Mouse (Mus musculus): ENCODE measurements around the gene Il22. TPM values are rescaled to one million over a fixed set of nuclear protein-coding genes. Genes with fewer than 3 reads are reported as not detected.
"Not testable (repeated sequence)": the region's sequence is repeated elsewhere in the genome, so short reads cannot be mapped to it uniquely, and the experiment has no call there.

Gene Il22
- total and polyA plus RNA-seq, 3 experiments, result not detected

- ATAC-seq (ENCODE audit: extremely low read depth, insufficient number of reproducible peaks, low FRiP score, poor library complexity, severe bottlenecking) (no peak), DNase-seq (ENCODE audit: low spot score) (no peak)
- Histone ChIP-seq H3K4me1 (ENCODE audit: insufficient read depth, low read depth, low read length) (no peaks in the 10 kb centered on the region), H3K27me3 (ENCODE audit: insufficient read depth, low read length) (no peaks in the 10 kb centered on the region), H3K9me3 (replicated peaks) (peaks cover 14% of the 10 kb centered on the region), H3K36me3 (replicated peaks) (no peaks in the 10 kb centered on the region), H3K4me3 (ENCODE audit: low read depth, low read length) (no peak overlapping the region)
- TF ChIP-seq POLR2AphosphoS5 (IDR thresholded peaks at IDR 0.05; ENCODE audit: insufficient replicate concordance, low read depth, low read length), result no peak
- TF ChIP-seq GATA1 (IDR thresholded peaks at IDR 0.05; ENCODE audit: borderline replicate concordance, low read length), result no peak
- no peak for TF ChIP-seq CTCF (IDR thresholded peaks at IDR 0.05; ENCODE audit: low read depth, low read length)
- no peak for TF ChIP-seq TAL1 (conservative IDR thresholded peaks at IDR 0.05; ENCODE audit: low read depth, low read length)
- no peak for TF ChIP-seq GATA2 (IDR thresholded peaks at IDR 0.05; ENCODE audit: borderline replicate concordance, low read depth, low read length)
These were observed 46.1 kb downstream of the Il22 start for GRCm38 (mm10) chr10:118250852-118251295.

GRCm38 (mm10) chr10:118258388-118258787, 53.6 kb downstream of the Il22 start, which contains the start of gene Gm32802:
TSS of gene Gm32802 (plus strand) at chr10:118258688.
- H3K4me3 ChIP-seq (ENCODE audit: low read depth, low read length); DNase-seq (ENCODE audit: low spot score); H3K36me3 ChIP-seq (replicated peaks); H3K27me3 ChIP-seq (ENCODE audit: insufficient read depth, low read length); H3K9me3 ChIP-seq (replicated peaks); H3K4me1 ChIP-seq (ENCODE audit: insufficient read depth, low read depth, low read length); ATAC-seq (ENCODE audit: extremely low read depth, insufficient number of reproducible peaks, low FRiP score, poor library complexity, severe bottlenecking): not testable (repeated sequence)

Other genes with a start within 250 kb of the Il22 start
- 17.4 and 19.6 TPM in 2 replicates for gene Mdm1, start 63.1 kb upstream of the Il22 start, total RNA-seq (2014; fragmentation: Nextera tagmentation)
- gene Mdm1, start 63.1 kb upstream of the Il22 start, total RNA-seq (2017), result 30.2 and 30.6 TPM in 2 replicates
- 14.9 and 17.1 TPM in 2 replicates for gene Mdm1, start 63.1 kb upstream of the Il22 start, polyA plus RNA-seq (2012)
- gene Gm32717, start 35.8 kb downstream of the Il22 start, total RNA-seq (2014; fragmentation: Nextera tagmentation), result not detected in 2 replicates
- gene Gm32717, start 35.8 kb downstream of the Il22 start, total RNA-seq (2017), result 0.17 TPM in 1 of 2 replicates, not detected in the other
- gene Gm32717, start 35.8 kb downstream of the Il22 start, polyA plus RNA-seq (2012), result not detected in 2 replicates
- gene Gm32802, start 53.7 kb downstream of the Il22 start, total RNA-seq (2014; fragmentation: Nextera tagmentation), result not detected in 2 replicates
- gene Gm32802, start 53.7 kb downstream of the Il22 start, total RNA-seq (2017), result 0.17 TPM in 1 of 2 replicates, not detected in the other
- gene Gm32802, start 53.7 kb downstream of the Il22 start, polyA plus RNA-seq (2012), result not detected in 2 replicates
- not detected in 2 replicates for gene Iltifb, start 90.1 kb downstream of the Il22 start, total RNA-seq (2014; fragmentation: Nextera tagmentation)
- not detected in 2 replicates for gene Iltifb, start 90.1 kb downstream of the Il22 start, total RNA-seq (2017)
- not detected in 2 replicates for gene Iltifb, start 90.1 kb downstream of the Il22 start, polyA plus RNA-seq (2012)
- not detected in 2 replicates for gene Gm9040, start 122.0 kb downstream of the Il22 start, total RNA-seq (2014; fragmentation: Nextera tagmentation)
- 0.05 and 0.12 TPM in 2 replicates for gene Gm9040, start 122.0 kb downstream of the Il22 start, total RNA-seq (2017)
- not detected in 2 replicates for gene Gm9040, start 122.0 kb downstream of the Il22 start, polyA plus RNA-seq (2012)
- not detected in 2 replicates for gene Gm9044, start 127.5 kb downstream of the Il22 start, total RNA-seq (2014; fragmentation: Nextera tagmentation)
- 0.05 and 0.12 TPM in 2 replicates for gene Gm9044, start 127.5 kb downstream of the Il22 start, total RNA-seq (2017)
- not detected in 2 replicates for gene Gm9044, start 127.5 kb downstream of the Il22 start, polyA plus RNA-seq (2012)
- gene Gm9045, start 132.9 kb downstream of the Il22 start, total RNA-seq (2014; fragmentation: Nextera tagmentation), result not detected in 2 replicates
- gene Gm9045, start 132.9 kb downstream of the Il22 start, total RNA-seq (2017), result 0.22 TPM in 1 of 2 replicates, not detected in the other
- 0.03 TPM in 1 of 2 replicates, not detected in the other for gene Gm9045, start 132.9 kb downstream of the Il22 start, polyA plus RNA-seq (2012)
- gene Gm9046, start 138.3 kb downstream of the Il22 start, total RNA-seq (2014; fragmentation: Nextera tagmentation), result not detected in 2 replicates
- 0.05 TPM in 1 of 2 replicates, not detected in the other for gene Gm9046, start 138.3 kb downstream of the Il22 start, total RNA-seq (2017)
- not detected in 2 replicates for gene Gm9046, start 138.3 kb downstream of the Il22 start, polyA plus RNA-seq (2012)
- gene Gm9048, start 143.7 kb downstream of the Il22 start, total RNA-seq (2014; fragmentation: Nextera tagmentation), result not detected in 2 replicates
- gene Gm9048, start 143.7 kb downstream of the Il22 start, total RNA-seq (2017), result not detected in 2 replicates
- gene Gm9048, start 143.7 kb downstream of the Il22 start, polyA plus RNA-seq (2012), result not detected in 2 replicates
- not detected in 2 replicates for gene Gm9049, start 149.2 kb downstream of the Il22 start, total RNA-seq (2014; fragmentation: Nextera tagmentation)
- 0.22 TPM in 1 of 2 replicates, not detected in the other for gene Gm9049, start 149.2 kb downstream of the Il22 start, total RNA-seq (2017)
- 0.03 TPM in 1 of 2 replicates, not detected in the other for gene Gm9049, start 149.2 kb downstream of the Il22 start, polyA plus RNA-seq (2012)
- not detected in 2 replicates for gene Ifng, start 236.1 kb downstream of the Il22 start, total RNA-seq (2014; fragmentation: Nextera tagmentation)
- gene Ifng, start 236.1 kb downstream of the Il22 start, total RNA-seq (2017), result not detected in 2 replicates
- not detected in 2 replicates for gene Ifng, start 236.1 kb downstream of the Il22 start, polyA plus RNA-seq (2012)